Mouse (Mus musculus): ENCODE data around the gene Abraxas2.

GRCm38 (mm10) chr7:132817056-132817455 lies 42.0 kb upstream of the Abraxas2 start:
- TF ChIP-seq CTCF (IDR thresholded peaks at IDR 0.05; ENCODE audit: low read depth, low read length), result no peak
- TF ChIP-seq POLR2A (IDR thresholded peaks at IDR 0.05; ENCODE audit: insufficient read depth, low read length), result no peak

Measured in ES-Bruce4 (cell line).